ENCODE assay signal across 30 mouse cellular contexts in genomic region chr5:66610270-66610669, GRCm38 (mm10). TPM values are rescaled to one million over a fixed set of nuclear protein-coding genes. Genes with fewer than 3 reads are reported as not detected.
DNase-seq lines count a peak whose midpoint lies in the region; ATAC-seq and TF ChIP-seq lines count a peak whose summit lies in the region.
"Had no signal": no experiment of that assay in that cellular context is flagged by ENCODE, and none has a peak within 500 bp of the region (broad histone marks: within the 10 kb centered on the region; RNA-seq: fewer than 3 reads in every experiment).

No protein-coding gene starts in this region.

- H3K4me1 ChIP-seq in heart, adult 2 months (ENCODE audit: control insufficient read depth, insufficient read depth, low read length): peaks cover 47% of the 10 kb centered on the region
- H3K4me1 ChIP-seq in heart, embryonic 12.5 days (replicated peaks): peaks cover 75% of the 10 kb centered on the region
- H3K4me1 ChIP-seq in kidney, adult 2 months (ENCODE audit: control insufficient read depth, insufficient read depth, low read length): peaks cover 52% of the 10 kb centered on the region
- peaks cover 22% of the 10 kb centered on the region for H3K4me1 ChIP-seq in liver, adult 2 months (ENCODE audit: control insufficient read depth, insufficient read depth, low read length)
- peaks cover 2% of the 10 kb centered on the region; the same call in 1 of the 2 replicates for H3K4me1 ChIP-seq in liver, postnatal 0 days (ENCODE audit: insufficient read depth)

- TF ChIP-seq POLR2A in heart, adult 2 months (IDR thresholded peaks at IDR 0.05; ENCODE audit: insufficient read depth, low read depth, low read length): no peak
- TF ChIP-seq POLR2A in kidney, adult 2 months (IDR thresholded peaks at IDR 0.05; ENCODE audit: low read depth, low read length): no peak
- no peak for TF ChIP-seq POLR2A in liver, adult 2 months (IDR thresholded peaks at IDR 0.05; ENCODE audit: extremely low read depth, insufficient read depth, low read length)

- no peaks in the 10 kb centered on the region for H3K9me3 ChIP-seq in heart, embryonic 12.5 days (replicated peaks)
- no peaks in the 10 kb centered on the region for H3K9me3 ChIP-seq in liver, postnatal 0 days (ENCODE audit: low read length)
- H3K9me3 ChIP-seq: forebrain, embryonic 12.5 days; heart, embryonic 15.5 days; hindbrain, embryonic 10.5 days; hindbrain, embryonic 15.5 days; limb, embryonic 10.5 days; limb, embryonic 15.5 days; midbrain, embryonic 10.5 days; midbrain, embryonic 15.5 days had no signal

- H3K4me3 ChIP-seq in heart, adult 2 months: no peak overlapping the region
- H3K4me3 ChIP-seq in heart, embryonic 12.5 days: no peak overlapping the region
- H3K4me3 ChIP-seq in kidney, adult 2 months (ENCODE audit: insufficient read depth, low read depth, low read length): no peak overlapping the region
- no peak overlapping the region for H3K4me3 ChIP-seq in liver, adult 2 months (ENCODE audit: insufficient read depth, low read depth, low read length)
- no peak overlapping the region for H3K4me3 ChIP-seq in liver, postnatal 0 days (ENCODE audit: low read depth, low read length)
- H3K4me3 ChIP-seq: erythroblast, embryonic 14.5 days; forebrain, embryonic 12.5 days; heart, embryonic 15.5 days; hindbrain, embryonic 10.5 days; hindbrain, embryonic 15.5 days; limb, embryonic 10.5 days; limb, embryonic 15.5 days; midbrain, embryonic 10.5 days; midbrain, embryonic 15.5 days had no signal

- H3K4me2 ChIP-seq in heart, embryonic 12.5 days: no peak overlapping the region
- H3K4me2 ChIP-seq in liver, postnatal 0 days (ENCODE audit: low read depth, low read length): no peak overlapping the region
- H3K4me2 ChIP-seq: forebrain, embryonic 12.5 days; hindbrain, embryonic 15.5 days; limb, embryonic 15.5 days; lung, embryonic 14.5 days; midbrain, embryonic 15.5 days had no signal

- peaks cover 7% of the 10 kb centered on the region for H3K79me2 ChIP-seq in heart, adult 2 months (replicated peaks; ENCODE audit: control insufficient read depth, insufficient read depth, low read length)
- peaks cover 39% of the 10 kb centered on the region for H3K79me2 ChIP-seq in liver, adult 2 months (ENCODE audit: control insufficient read depth, insufficient read depth, low read length)

- WGBS in heart, adult 2 months: 54% methylated on average over 12 of the region's 12 CpGs
- WGBS in heart, embryonic 12.5 days: 84% methylated on average over 12 of the region's 12 CpGs
- WGBS in kidney, adult 2 months: 78% methylated on average over 12 of the region's 12 CpGs
- WGBS in liver, adult 2 months: 84% methylated on average over 12 of the region's 12 CpGs
- 81% methylated on average over 12 of the region's 12 CpGs for WGBS in liver, postnatal 0 days (ENCODE audit: insufficient replicate concordance)

- H3K36me3 ChIP-seq in heart, adult 2 months (ENCODE audit: control insufficient read depth, insufficient read depth, low read length): peaks cover 27% of the 10 kb centered on the region
- no peaks in the 10 kb centered on the region for H3K36me3 ChIP-seq in heart, embryonic 12.5 days
- H3K36me3 ChIP-seq in kidney, adult 2 months (ENCODE audit: control insufficient read depth, insufficient read depth, low read length): no peaks in the 10 kb centered on the region
- no peaks in the 10 kb centered on the region for H3K36me3 ChIP-seq in liver, adult 2 months (ENCODE audit: control insufficient read depth, insufficient read depth, low read length)
- no peaks in the 10 kb centered on the region for H3K36me3 ChIP-seq in liver, postnatal 0 days (replicated peaks; ENCODE audit: insufficient read depth, low read length)
- H3K36me3 ChIP-seq: forebrain, embryonic 12.5 days; heart, embryonic 15.5 days; hindbrain, embryonic 10.5 days; hindbrain, embryonic 15.5 days; limb, embryonic 10.5 days; limb, embryonic 15.5 days; midbrain, embryonic 10.5 days; midbrain, embryonic 15.5 days had no signal

- peak overlapping the region; percentile 64 for H3K27ac ChIP-seq in heart, adult 2 months
- no peak overlapping the region; the same call in 1 of the 2 replicates for H3K27ac ChIP-seq in heart, embryonic 12.5 days (ENCODE audit: poor library complexity, severe bottlenecking)
- peak overlapping the region; percentile 5; the same call in 1 of the 2 replicates for H3K27ac ChIP-seq in kidney, adult 2 months (ENCODE audit: insufficient read depth, low read depth, low read length)
- peak overlapping the region; percentile 18; the same call in 1 of the 2 replicates for H3K27ac ChIP-seq in liver, adult 2 months (replicated peaks; ENCODE audit: insufficient read depth, low read depth, low read length)
- H3K27ac ChIP-seq in liver, postnatal 0 days (ENCODE audit: low read depth): no peak overlapping the region
- H3K27ac ChIP-seq: forebrain, embryonic 12.5 days; hindbrain, embryonic 10.5 days; hindbrain, embryonic 15.5 days; limb, embryonic 10.5 days; limb, embryonic 15.5 days; liver, embryonic 14.5 days; midbrain, embryonic 10.5 days; midbrain, embryonic 15.5 days; stomach, postnatal 0 days had no signal

- H3K9ac ChIP-seq in heart, adult 2 months (ENCODE audit: low read depth, low read length): no peak overlapping the region
- H3K9ac ChIP-seq in heart, embryonic 12.5 days: no peak overlapping the region
- no peak overlapping the region for H3K9ac ChIP-seq in liver, adult 2 months (ENCODE audit: low read depth, low read length)
- no peak overlapping the region for H3K9ac ChIP-seq in liver, postnatal 0 days (replicated peaks)
- H3K9ac ChIP-seq: forebrain, embryonic 12.5 days; heart, embryonic 15.5 days; hindbrain, embryonic 15.5 days; limb, embryonic 15.5 days; liver, embryonic 14.5 days; lung, embryonic 14.5 days; midbrain, embryonic 15.5 days had no signal

- intact Hi-C loops in heart, adult 2 months (cut with DNase I): no loop called here

- H3K27me3 ChIP-seq in heart, adult 2 months (ENCODE audit: control insufficient read depth, insufficient read depth, low read length): no peaks in the 10 kb centered on the region
- no peaks in the 10 kb centered on the region for H3K27me3 ChIP-seq in heart, embryonic 12.5 days (replicated peaks)
- no peaks in the 10 kb centered on the region for H3K27me3 ChIP-seq in kidney, adult 2 months (replicated peaks; ENCODE audit: control insufficient read depth, insufficient read depth, low read length)
- no peaks in the 10 kb centered on the region for H3K27me3 ChIP-seq in liver, adult 2 months (ENCODE audit: control insufficient read depth, insufficient read depth, low read length)
- H3K27me3 ChIP-seq in liver, postnatal 0 days (ENCODE audit: insufficient read depth, low read length): no peaks in the 10 kb centered on the region
- H3K27me3 ChIP-seq: forebrain, embryonic 12.5 days; heart, embryonic 15.5 days; hindbrain, embryonic 15.5 days; limb, embryonic 15.5 days; midbrain, embryonic 15.5 days had no signal

- no peak for TF ChIP-seq CTCF in heart, adult 2 months (IDR thresholded peaks at IDR 0.05)
- TF ChIP-seq CTCF in kidney, adult 2 months (conservative IDR thresholded peaks at IDR 0.05; ENCODE audit: insufficient read depth, insufficient read length, low read depth, low read length): no peak
- TF ChIP-seq CTCF in liver, adult 2 months (IDR thresholded peaks at IDR 0.05; ENCODE audit: low read depth, low read length): no peak
- no peak for TF ChIP-seq CTCF in liver, postnatal 0 days (IDR thresholded peaks at IDR 0.05; ENCODE audit: low read depth)

- TF ChIP-seq EP300 in heart, adult 2 months (IDR thresholded peaks at IDR 0.05; ENCODE audit: insufficient read depth, low read depth, low read length): no peak
- no peak for TF ChIP-seq EP300 in liver, postnatal 0 days (IDR thresholded peaks at IDR 0.05; ENCODE audit: low read depth)

- no peak for ATAC-seq in heart, embryonic 12.5 days (ENCODE audit: insufficient number of reproducible peaks, low FRiP score)
- no peak for ATAC-seq in liver, postnatal 0 days
- ATAC-seq: inflammation-experienced regulatory T-cells, adult 6 months had no signal

- DNase-seq in heart, adult 2 months: no peak
- DNase-seq in kidney, adult 2 months: no peak
- DNase-seq in kidney, adult 8-10 months: no peak
- DNase-seq in liver, adult 2 months (ENCODE audit: extremely low read depth, low read depth, low spot score): no peak
- DNase-seq in liver, postnatal 0 days: no peak
- DNase-seq in lung, postnatal 25 days (ENCODE audit: low spot score): no peak
- DNase-seq: adrenal gland, postnatal 25 days; B cell, adult 2 months; cerebellum, adult 2 months; cerebellum, postnatal 14 days; kidney, adult 11 months; kidney, postnatal 14 days; lung, embryonic 14.5 days; lung, postnatal 14 days; right cerebral cortex, postnatal 4 days; thymus, adult 18-20 months; thymus, postnatal 25 days had no signal

RNA-seq across cellular contexts. Expression of gene Apbb2, which starts 8.3 kb away (rescaled TPM):
- total RNA-seq in heart, adult 2 months (2021): 10 to 100 TPM; 39.9 to 40.0 TPM
- 26.7 and 32.4 TPM in 2 replicates for polyA plus RNA-seq in heart, adult 2 months (2012; rRNA removed)
- 30.7 and 32.1 TPM in 2 replicates for polyA plus RNA-seq in heart, embryonic 12.5 days (2016; fragmentation: Nextera tagmentation; extraction: Ambion mirVana)
- 21.4 and 27.7 TPM in 2 replicates for polyA plus RNA-seq in kidney, adult 2 months (2012; rRNA removed)
- total RNA-seq in liver, adult 2 months (2014; rRNA removed): 5.3 and 7.0 TPM in 2 replicates
- polyA plus RNA-seq in liver, adult 2 months (2012; rRNA removed): 1.4 and 3.2 TPM in 2 replicates
- polyA plus RNA-seq in liver, postnatal 0 days (2015; fragmentation: Nextera tagmentation; extraction: Ambion mirVana): 5.3 and 5.6 TPM in 2 replicates

Comparison
In these comparisons a context has a peak if more than half of its experiments do, and no peak if none do; other contexts are left out.
1. H3K27ac ChIP-seq: peak in heart, adult 2 months (single experiment), kidney, adult 2 months (single experiment) and liver, adult 2 months (single experiment); none in heart, embryonic 12.5 days (single experiment) and liver, postnatal 0 days (single experiment).